Mouse (Mus musculus): ENCODE measurements around the gene Gpsm3.

- TF ChIP-seq EP300 (IDR thresholded peaks at IDR 0.05; ENCODE audit: low read length): no peak
- no peak for TF ChIP-seq KAT2A (IDR thresholded peaks at IDR 0.05; ENCODE audit: insufficient replicate concordance, low read length)
- TF ChIP-seq USF1 (IDR thresholded peaks at IDR 0.05; ENCODE audit: low read depth, low read length): no peak
- no peak for TF ChIP-seq ETS1 (conservative IDR thresholded peaks at IDR 0.05; ENCODE audit: low read depth, low read length)
- no peak for TF ChIP-seq POLR2A (IDR thresholded peaks at IDR 0.05; ENCODE audit: low read depth, low read length)
- no peak for TF ChIP-seq CTCF (conservative IDR thresholded peaks at IDR 0.05 in 1 of 2, IDR thresholded peaks at IDR 0.05 in 1 of 2; ENCODE audit: low read depth in 2 of 2, low read length in 2 of 2)
- no peak for TF ChIP-seq BHLHE40 (IDR thresholded peaks at IDR 0.05; ENCODE audit: low read depth, low read length)
- no peak for TF ChIP-seq UBTF (IDR thresholded peaks at IDR 0.05; ENCODE audit: low read depth, low read length)
- TF ChIP-seq MYC (IDR thresholded peaks at IDR 0.05; ENCODE audit: low read depth, low read length): no peak
Measured at GRCm38 (mm10) chr17:34583397-34583796, 6.2 kb upstream of the Gpsm3 start.

Data from CH12.LX (cell line).